Mouse (Mus musculus) A20 (cell line): ENCODE results near the gene Cdk5rap1.
A peak's percentile ranks its signal among the peaks of the same experiment; 100 is the strongest.
"Not testable (repeated sequence)": the region's sequence is repeated elsewhere in the genome, so short reads cannot be mapped to it uniquely, and the experiment has no call there.

Source experiments
- DNase-seq: peaks from one replicate; pipeline ENCODE4 v3.0.0-alpha.2; 2011; ENCODE audit warnings: low read depth, low spot score

The Cdk5rap1 gene

DNA sequence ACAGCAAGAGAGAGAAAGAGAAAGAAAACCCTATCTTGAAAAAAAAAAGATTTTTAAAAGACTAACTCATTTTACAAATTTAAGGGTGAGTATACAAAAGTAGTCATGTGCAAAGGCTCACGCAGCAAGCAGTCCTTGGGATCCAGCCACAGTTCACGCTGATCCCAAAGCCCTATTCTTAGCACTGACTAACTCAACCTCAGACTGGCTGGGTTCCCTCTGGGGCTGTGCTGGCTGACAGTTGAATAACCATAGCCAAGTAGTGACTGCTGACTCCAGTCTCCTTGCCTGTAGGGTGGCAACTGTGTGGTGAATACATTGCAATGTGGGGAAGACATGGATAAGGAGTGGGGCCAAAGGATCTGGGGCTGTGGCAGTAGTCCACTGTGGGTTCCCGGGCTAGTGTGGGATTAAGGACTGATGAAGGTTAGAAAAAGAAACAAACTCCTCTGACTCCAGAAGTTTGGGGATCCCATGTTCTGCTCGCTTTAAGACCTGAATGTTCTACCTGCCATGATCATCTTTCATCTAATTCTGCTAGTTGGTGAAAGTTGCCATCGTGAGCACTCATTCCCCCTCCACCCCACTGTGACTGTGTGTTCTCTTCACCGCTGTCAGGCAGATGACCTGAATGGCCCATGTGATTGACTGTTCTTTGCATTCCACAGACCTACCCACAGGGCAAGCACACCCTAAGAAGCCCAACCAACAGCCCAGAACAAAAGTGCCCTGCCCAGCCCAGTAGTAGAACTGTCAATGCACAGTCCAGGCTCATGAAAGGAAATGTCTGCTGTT lies 2.2 kb upstream of the Cdk5rap1 start:
- DNase-seq, result no peak

DNA sequence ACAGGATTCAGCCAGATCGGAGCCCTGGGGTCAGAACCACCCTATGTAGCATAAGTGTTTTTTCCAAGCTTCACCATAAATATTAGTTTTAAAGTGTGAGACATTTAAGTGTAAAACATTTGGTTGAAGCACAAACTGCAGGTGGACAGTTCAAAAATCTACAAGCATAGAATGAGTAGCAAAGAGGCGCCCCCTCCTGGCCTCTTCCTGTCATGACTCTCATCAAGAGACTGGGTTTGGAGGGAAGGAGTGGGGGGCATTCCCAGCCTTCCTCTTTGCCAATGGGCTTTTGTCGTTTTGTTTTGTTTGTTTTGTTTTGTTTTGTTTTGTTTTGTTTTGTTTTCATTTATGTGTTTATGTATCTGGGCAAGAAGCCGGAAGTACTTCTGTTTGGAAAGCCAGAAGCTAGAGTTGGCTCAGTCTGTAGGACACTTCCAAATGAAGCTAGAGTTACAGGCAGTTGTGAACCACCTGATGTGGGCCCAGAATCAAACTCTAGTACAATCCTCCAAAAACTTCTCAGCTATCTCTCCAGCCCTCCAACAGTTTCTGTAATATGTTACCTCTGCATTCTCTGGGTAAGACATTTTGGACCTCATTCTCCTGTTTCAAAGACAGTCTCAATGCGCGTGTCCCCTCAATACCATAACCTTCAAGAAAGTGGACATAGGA lies 1.3 kb upstream of the Cdk5rap1 start:
- DNase-seq, result peak; percentile 82

DNA sequence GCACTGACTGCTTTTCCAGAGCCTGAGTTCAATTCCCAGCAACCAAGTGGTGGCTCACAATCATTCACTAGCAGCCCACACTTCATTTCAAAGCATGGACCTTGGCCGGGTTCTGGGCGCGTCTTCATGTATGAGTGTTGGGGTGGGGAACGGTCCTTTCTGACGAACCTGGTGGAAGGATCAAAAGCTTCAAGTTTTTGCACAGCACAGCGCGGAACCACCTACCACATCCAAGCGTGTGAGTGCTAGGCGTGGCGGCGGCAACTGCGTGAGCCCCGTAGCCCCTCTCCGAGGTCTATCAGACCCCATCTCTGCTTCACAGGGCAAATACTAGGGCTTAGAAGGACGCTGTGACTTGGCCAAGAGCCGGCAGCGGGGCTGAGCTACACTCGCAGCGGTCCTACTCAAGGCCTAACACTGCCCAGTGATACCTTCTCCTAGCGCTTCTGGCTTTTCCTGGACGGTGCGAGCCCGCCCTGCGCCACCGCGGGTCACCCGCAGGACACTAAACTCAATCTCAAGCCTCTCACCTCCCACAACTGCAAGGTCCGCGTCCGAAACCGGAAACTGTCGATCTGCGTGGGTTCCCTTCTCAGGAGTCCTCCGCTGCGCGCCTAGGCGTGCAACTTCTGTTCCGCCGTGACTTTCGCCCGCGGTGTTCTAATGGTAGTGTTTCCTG lies 520 bp downstream of the Cdk5rap1 start:
- DNase-seq, result peak; percentile 93

DNA sequence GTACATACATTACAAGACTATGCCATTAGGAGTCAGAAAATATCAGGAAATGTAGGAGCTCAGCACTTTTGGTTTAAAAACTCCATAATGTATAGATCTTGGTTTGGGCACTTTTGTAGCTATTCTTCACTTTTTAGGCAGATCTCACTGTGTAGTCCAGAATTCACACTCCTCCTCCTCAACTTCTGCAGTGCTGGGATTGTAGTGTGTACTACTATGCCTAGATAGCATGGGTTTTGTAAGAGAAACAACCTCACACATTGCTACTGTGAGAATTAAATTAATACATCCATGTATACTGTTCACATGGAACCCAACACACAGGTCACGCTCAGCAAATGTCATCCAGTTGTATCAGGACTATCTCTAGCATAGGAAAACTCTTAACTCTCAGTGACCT lies 5.3 kb downstream of the Cdk5rap1 start:
- DNase-seq, result no peak

DNA sequence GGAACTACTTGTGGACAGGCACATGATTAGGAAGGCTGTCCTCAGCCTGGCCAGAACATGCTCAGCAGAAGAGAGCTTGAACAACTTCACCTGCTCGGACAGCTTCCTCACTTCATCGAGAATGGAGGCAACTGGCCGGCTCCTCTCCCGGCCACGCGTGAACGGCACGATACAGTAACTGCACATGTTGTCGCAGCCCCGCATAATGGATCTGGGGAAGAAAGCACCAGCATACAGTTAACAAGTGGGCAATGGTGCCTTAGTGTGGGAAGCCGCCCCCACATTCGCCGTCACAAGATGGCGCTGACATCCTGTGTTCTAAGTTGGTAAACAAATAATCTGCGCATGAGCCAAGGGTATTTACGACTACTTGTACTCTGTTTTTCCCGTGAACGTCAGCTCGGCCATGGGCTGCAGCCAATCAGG lies 18.8 kb downstream of the Cdk5rap1 start:
- not testable (repeated sequence) for DNase-seq

DNA sequence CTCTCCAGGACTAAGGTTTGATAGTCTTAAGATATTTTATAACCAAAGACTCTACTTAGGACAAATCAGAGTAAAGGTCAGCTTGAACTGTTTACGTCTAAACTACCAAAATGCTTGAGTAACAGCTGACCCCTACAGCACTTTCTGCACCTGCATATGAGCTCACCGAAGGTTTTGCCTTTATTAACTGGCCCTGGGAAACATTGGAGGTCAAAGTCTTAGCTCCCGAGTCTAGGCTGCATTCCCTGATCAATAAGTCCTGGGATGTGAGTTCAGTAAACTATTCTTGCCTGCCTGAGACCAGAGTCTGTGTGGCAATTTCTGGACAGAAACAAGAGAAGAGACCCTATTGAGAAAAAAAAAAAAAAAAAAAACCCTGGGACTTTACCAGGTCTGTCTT lies 24.7 kb downstream of the Cdk5rap1 start:
- DNase-seq, result no peak

DNA sequence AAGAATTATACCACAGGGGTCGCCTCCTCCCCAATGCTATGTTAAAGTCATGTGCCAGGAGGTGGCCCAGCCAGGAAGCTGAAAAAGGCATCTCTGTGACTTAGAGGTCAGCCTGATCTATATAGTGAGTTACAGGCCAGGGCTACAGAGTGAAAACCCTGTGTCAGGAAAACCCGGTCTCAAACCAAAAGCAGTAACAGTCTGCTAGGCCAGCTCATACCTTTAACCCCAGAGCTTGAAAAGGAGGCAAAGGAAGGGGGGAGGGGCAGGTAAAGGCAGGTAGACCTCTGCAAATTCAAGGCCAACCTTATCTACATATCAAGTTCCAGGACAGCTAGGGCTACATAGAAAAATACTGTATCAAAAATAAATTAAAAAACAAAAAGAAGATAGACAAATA lies 33.5 kb downstream of the Cdk5rap1 start:
- DNase-seq, result no peak

DNA sequence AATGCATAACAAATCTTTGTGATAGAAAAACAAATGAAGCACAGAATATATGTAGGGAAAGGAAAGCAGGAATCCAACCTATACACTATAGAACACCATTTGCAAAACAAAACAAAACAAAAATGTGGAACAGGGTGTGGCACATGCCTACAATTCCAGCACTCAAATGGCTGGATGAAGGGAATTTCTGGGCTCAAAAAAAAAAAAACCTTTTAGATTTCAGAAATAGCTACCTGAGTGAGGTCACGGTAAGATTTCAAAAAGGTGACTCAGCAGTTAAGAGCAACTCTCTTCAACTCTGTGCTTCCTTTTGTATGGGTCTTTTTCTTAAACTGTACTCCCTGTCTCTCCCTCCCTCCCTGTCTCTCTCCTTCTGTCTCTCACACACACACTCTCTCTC lies 34.6 kb downstream of the Cdk5rap1 start:
- DNase-seq, result no peak

DNA sequence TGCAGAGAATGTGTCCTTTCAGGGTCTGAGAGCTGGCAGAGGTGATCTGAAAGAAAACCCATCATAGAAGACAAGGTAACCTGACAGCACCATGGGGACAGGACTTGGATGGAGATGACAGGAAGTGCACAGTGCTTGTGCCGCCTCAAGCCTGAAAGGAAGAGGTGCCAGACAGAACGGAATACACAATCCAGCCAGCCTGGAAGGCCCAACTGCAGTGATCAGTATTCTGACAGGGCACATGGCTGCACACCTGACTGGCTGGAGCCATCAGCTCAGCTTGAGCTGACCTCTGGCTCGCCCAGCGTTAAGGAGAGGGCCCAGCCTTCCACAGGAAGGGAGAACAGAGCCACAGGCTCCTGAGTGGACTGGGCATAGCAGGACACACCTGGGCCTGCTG lies 37.2 kb downstream of the Cdk5rap1 start:
- no peak for DNase-seq

DNA sequence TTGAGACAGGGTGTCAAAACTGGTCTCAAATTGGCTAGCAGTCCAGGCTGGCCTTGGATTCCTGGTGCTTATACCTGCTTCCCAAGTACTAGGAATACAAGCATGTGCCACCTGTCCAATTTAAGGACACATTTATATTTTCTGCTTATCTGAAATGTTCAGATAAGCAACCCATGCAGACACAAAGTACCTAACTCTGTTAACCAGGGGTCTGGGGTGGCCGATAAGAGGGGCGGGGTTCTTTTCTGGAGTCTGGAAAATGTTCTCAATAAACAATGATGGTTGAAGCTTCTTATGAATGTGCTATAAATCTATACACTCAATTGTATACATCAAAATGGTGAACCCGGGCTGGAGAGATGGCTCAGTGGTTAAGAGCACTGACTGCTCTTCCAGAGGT lies 46.0 kb downstream of the Cdk5rap1 start:
- no peak for DNase-seq

DNA sequence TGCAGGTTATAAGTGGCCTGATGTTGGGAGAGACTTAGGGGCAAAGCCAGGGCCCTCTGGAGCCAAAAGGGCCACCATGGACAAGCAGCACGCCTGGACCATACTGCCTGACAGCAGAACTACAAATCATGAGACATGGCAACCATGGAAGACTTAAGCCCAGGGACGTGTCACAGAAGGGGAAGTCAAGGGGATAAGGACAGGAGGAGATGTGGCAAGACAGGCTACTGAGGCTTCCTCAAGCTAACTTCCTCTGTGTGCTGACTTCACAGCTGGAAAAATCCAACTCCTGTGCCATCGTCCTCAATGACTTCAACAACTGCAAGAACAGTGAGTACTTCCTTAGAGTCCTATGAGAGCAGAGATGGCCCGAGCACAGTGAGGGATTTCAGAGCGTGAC lies 59.0 kb downstream of the Cdk5rap1 start:
- DNase-seq, result not testable (repeated sequence)

DNA sequence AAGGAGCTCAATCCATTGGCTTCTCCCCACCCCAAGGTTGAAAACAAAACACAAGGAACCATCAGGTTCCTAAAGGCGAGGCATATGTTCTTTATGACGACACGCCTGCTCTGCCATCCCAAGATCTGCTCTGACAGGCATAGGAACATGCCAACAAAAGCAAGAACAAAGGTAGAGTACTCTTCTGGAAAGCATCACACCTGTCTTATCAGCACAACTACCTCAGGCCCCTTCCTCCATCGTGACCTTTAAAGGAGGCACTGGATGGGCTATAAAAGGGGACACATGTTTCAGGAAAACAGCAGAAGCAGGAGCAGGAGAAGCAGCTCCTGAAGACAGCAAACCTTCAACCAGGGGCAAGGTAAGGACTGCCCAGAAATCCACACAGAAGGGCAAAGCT lies 65.9 kb downstream of the Cdk5rap1 start, which contains the start of gene Bpifb9b:
Bpifb9b (plus strand) TSS at position 301 of the 400 bp plus-strand sequence.
- not testable (repeated sequence) for DNase-seq

DNA sequence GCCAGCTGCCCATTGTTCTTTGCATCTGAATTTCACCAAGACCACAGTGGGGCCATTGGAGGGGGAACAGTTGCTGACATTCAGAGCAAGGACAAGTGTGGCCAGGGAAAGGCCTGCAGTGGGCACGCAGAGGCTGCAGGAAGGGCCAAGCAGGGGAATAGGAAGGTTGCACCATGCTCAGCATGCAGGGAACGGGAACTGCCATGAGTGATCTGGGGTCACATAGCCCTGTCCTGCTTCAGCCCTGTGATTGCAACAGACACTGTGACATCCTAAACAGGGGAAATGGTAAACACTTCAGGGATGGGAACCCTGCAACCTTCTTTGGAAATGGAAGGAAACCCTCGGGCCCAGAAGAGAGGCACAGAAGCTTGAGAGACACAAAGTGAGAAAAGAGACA lies 68.2 kb downstream of the Cdk5rap1 start:
- DNase-seq, result not testable (repeated sequence)

DNA sequence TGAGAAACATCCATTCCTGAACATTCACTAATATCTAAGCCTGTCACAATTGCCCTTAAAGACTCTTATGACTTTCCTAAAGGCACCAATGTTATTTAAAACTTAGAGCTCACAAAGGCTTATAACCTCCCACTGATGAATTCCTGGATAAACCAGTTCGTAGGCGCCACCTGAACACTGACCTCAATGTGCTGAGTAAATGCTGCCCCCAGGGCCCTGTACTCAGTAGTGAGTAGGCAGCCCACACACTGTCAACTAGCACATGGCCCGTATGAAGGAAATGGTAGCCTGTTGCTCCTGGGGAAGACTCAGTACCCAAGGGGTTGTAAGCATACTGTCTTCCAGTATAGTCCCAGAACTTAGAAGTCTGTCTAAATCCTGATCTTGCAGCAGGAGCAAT lies 71.0 kb downstream of the Cdk5rap1 start:
- no peak for DNase-seq

DNA sequence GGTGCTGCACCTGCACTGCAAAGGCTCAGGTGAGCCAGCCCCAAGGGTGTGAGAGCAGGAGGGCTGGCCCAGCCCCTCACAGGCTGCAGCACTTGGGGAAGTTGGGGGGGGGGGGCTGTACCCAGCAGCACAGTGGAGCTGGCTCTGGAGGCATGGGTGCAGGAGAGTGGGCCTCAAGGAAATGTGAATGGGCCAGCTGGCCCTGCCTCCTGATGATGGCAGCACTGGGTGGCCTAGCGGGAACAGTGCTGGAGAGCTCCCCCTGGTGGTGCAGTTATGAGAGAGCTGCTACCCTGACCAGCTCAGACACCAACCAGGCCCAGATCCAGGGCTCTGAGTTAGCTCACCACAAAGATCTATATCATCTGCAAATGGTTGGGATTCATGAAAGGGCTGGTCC lies 72.3 kb downstream of the Cdk5rap1 start:
- peak; percentile 78 for DNase-seq

DNA sequence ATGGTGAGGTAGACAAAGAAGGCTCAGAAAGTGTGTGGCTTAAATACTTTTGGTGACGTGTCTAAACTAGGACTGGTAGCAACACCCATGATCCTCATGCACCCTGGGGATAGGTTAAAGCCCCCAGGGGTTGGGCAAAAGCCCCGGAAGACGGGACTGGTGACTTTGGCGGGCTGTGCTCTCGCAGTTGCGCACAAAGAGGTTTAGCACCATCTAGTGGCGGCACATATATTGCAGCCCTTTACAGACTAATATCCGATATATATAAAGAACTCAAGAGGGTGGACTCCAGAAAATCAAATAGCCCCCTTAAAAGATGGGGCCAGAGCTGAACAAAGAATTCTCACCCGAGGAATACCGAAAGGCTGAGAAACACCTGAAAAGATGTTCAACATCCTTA lies 78.1 kb downstream of the Cdk5rap1 start:
- peak; percentile 70 for DNase-seq

DNA sequence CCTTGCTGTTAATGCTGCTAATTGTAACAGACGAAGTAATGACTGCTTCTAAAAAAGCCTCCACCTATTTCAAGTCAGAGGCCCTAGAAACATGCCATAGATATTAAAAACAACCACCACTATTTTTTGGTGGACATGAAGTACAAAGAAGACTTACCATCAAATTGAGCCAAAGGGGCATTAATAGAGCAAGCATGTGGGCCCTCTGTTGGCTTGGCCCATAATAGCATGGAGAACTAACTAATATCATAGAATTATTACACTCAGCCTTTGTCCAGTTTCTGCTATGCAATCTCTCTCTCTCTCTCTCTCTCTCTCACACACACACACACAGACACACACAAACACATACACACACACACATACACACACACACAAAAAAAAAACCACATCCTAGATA lies 80.0 kb downstream of the Cdk5rap1 start:
- DNase-seq, result no peak

DNA sequence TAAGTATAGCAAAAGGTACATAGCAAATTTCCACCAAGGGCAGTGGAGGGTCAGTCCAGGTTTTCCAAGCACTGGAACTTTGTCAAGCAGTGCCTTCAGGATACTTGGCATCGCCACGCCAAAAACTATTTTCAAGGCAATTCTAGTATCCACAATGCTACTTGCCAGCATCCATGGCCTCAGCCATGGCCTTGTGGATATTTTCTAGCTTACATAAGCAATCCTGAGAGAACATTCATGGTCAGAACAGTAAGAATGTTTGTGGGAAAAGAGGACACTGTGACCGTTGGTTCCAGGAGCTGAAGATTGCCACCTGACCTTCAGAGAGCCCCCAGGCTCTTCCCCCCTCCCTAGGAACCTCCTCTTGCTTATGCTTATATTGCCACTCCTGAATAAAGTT lies 80.9 kb downstream of the Cdk5rap1 start:
- DNase-seq, result not testable (repeated sequence)
